Mouse (Mus musculus): ENCODE data around the gene Smc1a.

DNA sequence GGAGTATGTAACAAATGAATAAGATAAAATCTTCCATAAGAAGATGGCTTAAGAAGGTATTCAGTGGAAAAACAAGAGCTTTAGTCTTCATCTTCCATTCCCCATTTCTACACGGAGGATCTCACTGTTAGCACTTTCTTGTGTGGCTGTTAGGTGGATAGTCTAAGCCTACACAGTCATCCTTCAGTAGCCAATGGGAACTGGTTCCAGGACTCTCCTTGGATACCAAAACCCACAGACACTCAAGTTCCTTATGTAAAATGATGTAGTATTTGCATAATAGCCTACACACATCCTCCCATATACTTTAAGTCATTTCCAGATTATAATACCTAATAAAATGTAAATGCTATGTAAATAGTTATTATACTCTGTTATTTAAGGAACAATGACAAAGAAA is 81.3 kb downstream of the Smc1a start:
- TF ChIP-seq CTCF (IDR thresholded peaks at IDR 0.05; ENCODE audit: low read depth) (no peak), EP300 (IDR thresholded peaks at IDR 0.05; ENCODE audit: low read depth) (no peak)
